Mouse (Mus musculus) thymus, adult 2 months (tissue): ENCODE results near the gene Col9a2.

Experiments
- CTCF ChIP-seq: fragments of 200-500 bp; IDR thresholded peaks from 2 replicates; pipeline ENCODE4 v1.5.1; 2012; ENCODE audit warnings: mild to moderate bottlenecking, control low read depth, low read length, moderate library complexity, borderline replicate concordance; ENCODE audit not compliant: control insufficient read depth, poor library complexity, insufficient read depth; ENCODE audit errors: extremely low read depth
- POLR2A ChIP-seq: fragments of 200-500 bp; IDR thresholded peaks from 2 replicates; pipeline ENCODE4 v1.6.1; 2012; ENCODE audit warnings: mild to moderate bottlenecking, low read length, control low read depth, moderate library complexity; ENCODE audit not compliant: control insufficient read depth, poor library complexity, insufficient read depth; ENCODE audit errors: extremely low read depth

- TF ChIP-seq POLR2A (no peak), CTCF (no peak)
Measured at GRCm38 (mm10) chr4:121039331-121040115, at the start of gene Col9a2.
